Mouse (Mus musculus) right cerebral cortex, postnatal 4 days (tissue): ENCODE data around the gene Rasgef1a.

Experiments
- DNase-seq: peaks from one replicate; pipeline ENCODE4 v3.0.0-alpha.2; 2022

The Rasgef1a gene

GRCm38 (mm10) chr6:118010756-118011615 is at the start of gene Rasgef1a:
TSS of gene Rasgef1a (plus strand) at chr6:118011438.
- DNase-seq: peak; percentile 55

GRCm38 (mm10) chr6:117963201-117963600 is 48.0 kb upstream of the Rasgef1a start:
- DNase-seq: no peak

DNA sequence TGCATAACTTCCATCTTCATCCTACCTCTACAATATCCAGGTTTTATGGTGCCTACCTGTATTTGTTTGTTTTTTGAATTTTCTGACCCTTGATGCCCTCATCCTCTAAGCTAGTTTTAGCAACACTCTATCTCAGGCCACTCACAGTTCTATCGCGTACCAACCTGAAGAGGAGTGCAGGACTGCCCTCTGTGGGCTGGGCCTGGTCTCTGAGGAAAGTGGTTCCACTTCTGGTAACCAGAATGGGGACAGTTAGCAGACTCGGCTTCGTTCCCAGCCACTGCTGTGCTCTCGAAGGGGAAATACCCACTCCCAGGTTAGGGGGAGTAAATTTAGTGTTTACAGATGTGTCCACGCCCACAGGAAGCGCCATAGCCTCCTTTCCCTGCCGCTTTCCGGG is 44.5 kb upstream of the Rasgef1a start:
- DNase-seq: no peak

DNA sequence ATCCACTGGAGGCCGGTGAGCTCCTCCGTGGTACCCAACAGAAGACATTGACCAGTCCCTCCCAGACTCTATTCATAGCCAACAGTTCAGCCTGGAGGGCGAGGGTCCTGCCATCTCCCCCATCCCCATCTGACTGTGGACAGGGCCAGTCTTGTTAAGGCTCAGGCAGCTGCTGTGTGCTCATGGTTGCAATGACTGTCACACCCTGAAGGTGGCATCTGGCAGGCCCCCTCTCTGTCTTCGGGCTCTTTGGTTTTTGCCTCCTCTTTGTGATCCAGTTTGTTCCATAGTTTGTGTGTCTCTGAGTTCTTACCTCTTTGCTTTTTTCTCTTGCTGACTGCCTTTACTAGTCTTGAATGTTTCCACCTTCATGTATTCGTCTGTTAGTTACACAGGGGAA is 24.1 kb upstream of the Rasgef1a start:
- DNase-seq: no peak

GRCm38 (mm10) chr6:117989209-117989608 is 22.0 kb upstream of the Rasgef1a start:
- no peak for DNase-seq

DNA sequence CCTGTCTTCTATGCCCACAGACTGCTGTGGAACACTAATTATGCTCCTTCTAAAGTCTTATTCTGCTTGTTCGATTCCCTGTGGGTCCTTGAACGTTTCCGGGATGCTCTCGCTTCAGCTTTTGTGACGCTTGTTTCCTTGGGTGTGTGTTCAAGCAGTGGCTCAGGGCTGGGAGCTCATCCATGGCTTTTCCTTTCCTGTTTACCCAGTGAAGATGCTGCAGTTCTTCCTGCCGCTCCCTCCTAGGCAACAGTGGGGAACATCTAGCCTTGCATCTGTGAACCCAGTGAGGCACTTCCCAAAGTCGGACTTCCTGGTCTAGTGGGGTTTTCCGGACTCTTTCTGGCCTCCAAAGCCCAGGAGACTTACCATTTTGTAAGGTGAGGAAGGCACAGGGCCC is 20.6 kb upstream of the Rasgef1a start:
- DNase-seq: no peak

GRCm38 (mm10) chr6:117991297-117991696 is 19.9 kb upstream of the Rasgef1a start:
- DNase-seq: no peak

GRCm38 (mm10) chr6:117991928-117992327 is 19.3 kb upstream of the Rasgef1a start:
- no peak for DNase-seq

DNA sequence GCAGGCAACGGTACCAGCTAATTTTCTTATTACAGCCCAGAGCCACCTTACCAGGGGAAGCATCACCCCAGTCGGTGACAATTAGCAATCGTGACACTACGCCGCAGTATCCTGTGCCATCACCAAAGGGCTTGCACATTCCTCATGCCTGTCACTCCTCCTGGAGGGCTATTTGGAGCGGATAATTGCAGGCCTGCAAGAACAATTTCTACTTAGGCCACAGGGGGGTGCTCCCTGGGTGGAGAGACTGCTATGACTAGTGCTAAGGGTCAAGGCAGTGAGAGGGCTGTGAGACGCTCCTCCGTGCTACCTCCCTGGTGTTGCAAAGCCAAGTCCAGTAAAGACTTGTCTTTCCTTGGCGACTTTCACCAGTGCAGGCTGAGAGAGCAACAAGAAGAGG is 16.1 kb upstream of the Rasgef1a start:
- DNase-seq: no peak

DNA sequence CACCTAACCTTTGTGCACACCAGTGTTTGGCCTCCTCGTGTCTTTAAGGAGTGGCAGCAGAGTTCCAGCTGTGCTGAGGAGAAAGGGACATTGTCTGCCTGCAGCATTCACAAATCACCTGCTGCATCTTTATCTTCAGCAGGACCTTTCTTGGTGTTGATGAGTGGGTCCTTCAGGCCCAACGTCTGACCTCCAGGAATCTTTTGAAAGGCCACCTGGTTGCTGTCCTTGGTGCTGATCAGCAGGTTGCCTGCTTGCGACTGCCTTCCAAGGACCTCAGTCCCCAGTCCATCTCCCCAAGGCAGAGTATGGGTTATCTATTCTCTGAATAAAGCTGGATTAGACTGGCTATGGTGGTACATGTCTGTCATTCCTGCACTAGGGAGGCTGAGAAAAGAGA is 10.0 kb upstream of the Rasgef1a start:
- DNase-seq: no peak

DNA sequence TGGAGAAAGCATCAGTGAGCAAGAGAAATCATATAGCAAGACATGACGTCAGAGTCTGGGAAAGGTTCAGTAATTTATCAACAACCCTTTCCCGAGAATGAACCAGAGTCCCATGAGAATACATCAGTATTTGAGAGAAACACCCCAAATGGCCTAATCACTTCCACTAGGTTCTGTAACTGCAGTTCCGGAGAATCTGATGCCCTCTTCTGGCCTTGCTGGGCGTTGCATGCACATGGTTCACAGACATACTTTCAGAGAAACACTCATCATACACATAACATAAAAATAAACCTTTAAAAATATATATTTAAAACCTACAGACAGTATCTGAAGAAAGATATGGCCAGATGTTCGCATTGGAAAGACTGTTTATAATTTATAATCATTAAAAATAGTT is 3.9 kb upstream of the Rasgef1a start:
- DNase-seq: peak; percentile 70

DNA sequence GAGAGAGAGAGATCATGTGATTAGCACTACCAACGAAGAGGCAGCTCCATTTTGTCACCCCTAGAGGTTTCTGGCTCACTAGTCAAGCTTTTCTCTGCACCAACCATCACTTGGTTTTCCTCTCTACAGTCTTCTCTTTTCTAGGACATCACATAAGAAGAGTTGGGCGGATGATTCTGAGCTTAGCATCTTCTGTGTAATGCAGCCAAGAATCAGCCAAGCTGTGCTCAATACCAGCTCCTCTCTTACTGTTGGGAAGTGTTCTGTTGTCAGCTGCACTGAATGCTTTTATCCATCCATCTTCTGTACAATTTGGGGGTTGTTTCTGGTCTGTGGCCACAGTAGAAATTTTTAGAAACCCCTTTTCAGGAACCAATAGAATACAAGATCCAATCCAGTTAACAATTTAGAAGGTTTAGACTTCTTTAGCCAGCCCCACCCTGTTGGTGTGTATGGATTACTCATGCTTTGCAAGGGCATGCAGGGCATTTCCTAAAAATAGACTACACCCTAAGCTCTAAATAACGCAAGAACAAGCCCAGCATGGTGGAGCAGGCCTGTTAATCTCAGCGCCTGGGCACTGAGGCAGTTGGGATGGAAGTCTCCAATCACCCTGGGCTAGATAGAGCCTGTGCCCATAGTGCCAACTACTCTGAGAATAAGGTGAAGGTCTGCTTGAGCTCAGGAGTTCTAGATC is 3.2 kb upstream of the Rasgef1a start:
- DNase-seq: no peak

DNA sequence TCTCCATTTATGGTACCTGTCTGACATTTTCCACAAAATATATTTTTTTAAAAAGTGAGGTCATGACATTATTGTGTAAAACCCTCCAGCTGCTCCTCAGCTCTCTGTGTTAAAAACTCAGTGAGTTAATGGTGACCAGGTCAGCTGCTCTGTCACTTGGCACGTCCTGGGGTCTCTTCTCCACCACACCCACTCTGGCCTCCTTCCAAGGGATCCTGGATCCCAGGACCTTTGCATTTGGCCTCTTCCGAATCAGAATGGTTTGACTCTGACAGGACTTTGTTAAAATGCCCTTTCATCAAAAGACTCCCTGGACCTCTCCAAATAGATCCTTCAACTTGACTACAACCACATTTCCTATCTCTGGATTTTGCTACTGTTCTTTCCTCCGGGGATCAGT is 982 bp upstream of the Rasgef1a start:
- DNase-seq: no peak

GRCm38 (mm10) chr6:118011616-118012316 is 528 bp downstream of the Rasgef1a start:
- DNase-seq: peak; percentile 68

DNA sequence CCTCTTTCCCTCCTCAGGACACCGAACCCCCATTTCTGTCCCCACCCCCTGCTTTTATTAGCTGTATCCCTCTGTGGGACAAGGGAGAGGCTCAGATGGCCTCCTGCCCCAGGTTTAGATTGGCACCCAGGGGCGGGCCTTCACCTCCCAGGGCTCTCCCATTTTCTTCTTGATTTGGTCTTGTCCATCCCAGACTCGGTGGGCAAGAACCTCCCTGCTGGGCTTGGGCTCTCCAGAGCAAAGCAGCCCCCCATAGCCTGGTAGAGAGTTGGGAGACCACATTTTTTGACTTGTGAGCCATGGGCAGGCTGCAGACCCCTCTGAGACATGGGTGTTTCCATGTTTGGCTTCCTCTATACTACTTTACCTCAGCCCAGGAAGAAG is 1.1 kb downstream of the Rasgef1a start:
- no peak for DNase-seq

- no peak for DNase-seq
Observed at GRCm38 (mm10) chr6:118012987-118013866, 2.0 kb downstream of the Rasgef1a start.

DNA sequence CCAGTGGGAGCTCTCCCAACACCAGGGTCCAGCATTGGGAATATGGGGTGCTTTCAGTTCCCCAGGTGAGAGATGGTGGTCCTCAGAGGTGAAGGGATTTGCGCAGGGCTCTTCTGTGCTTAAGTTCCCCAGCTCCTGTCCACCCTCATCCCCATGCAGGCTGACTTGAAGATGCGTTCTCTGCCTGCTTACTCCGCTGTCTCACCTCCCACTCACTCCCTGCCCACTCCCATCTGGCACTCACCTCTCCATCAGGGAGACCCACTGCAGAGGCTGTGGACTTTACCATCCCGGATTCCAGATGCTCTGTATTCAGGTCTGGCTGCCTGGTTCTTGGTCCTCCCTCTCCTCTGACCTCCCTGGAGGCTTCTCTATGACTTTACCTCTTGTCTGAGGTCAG is 3.6 kb downstream of the Rasgef1a start:
- DNase-seq: no peak

- peak; percentile 55 for DNase-seq
Observed at GRCm38 (mm10) chr6:118015971-118016370, 4.7 kb downstream of the Rasgef1a start.

DNA sequence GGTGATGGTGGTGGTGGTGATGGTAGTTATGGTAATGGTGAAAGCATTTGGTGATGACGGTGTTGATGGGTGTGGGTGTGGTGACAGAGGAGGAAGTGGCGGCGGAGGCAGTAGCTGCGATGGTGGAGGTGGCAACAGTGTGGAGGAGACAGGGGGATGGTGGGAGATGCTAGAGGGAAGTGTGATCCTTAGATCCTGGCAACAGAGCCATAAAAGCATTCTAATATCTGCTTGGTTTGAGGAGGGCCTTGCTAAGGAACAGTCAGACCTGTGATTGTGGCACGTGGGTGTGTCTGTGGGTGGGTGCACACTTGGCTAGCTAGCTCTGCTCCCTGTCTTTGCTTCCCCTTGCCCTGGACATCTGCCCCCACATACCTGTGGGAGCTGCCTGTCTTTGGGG is 7.4 kb downstream of the Rasgef1a start:
- no peak for DNase-seq

GRCm38 (mm10) chr6:118019569-118019968 is 8.3 kb downstream of the Rasgef1a start:
- DNase-seq: peak; percentile 45

GRCm38 (mm10) chr6:118022898-118023635 is 11.8 kb downstream of the Rasgef1a start:
- no peak for DNase-seq

GRCm38 (mm10) chr6:118027036-118027435 is 15.8 kb downstream of the Rasgef1a start:
- DNase-seq: no peak
